Mouse (Mus musculus) heart, embryonic 16.5 days (tissue): ENCODE measurements around the gene Lrba. TPM values are rescaled to one million over a fixed set of nuclear protein-coding genes. Genes with fewer than 3 reads are reported as not detected.

Source experiments
- ATAC-seq: fragments of 200-750 bp; cut with Nextera tagmentation; replicated peaks from 2 replicates; pipeline ENCODE4 v1.8.0; 2017; ENCODE audit warnings: moderate number of reproducible peaks; ENCODE audit not compliant: insufficient read depth, low FRiP score; ENCODE audit errors: extremely low read depth
- H3K27ac ChIP-seq: fragments of 300-500 bp; sonication (generic); 2 replicates; pipeline ENCODE4 v1.5.1; 2014; ENCODE audit warnings: mild to moderate bottlenecking, low read length, control low read depth, moderate library complexity
- H3K27me3 ChIP-seq: fragments of 300-500 bp; sonication (generic); 2 replicates; pipeline ENCODE4 v1.6.1; 2014; ENCODE audit warnings: low read length, mixed read lengths; ENCODE audit not compliant: control insufficient read depth, insufficient read depth
- H3K36me3 ChIP-seq: fragments of 300-500 bp; sonication (generic); 2 replicates; pipeline ENCODE4 v1.6.1; 2014; ENCODE audit not compliant: control insufficient read depth, insufficient read depth
- H3K4me1 ChIP-seq: fragments of 300-500 bp; sonication (generic); 2 replicates; pipeline ENCODE4 v1.6.1; 2014; ENCODE audit warnings: low read length, mixed read lengths; ENCODE audit not compliant: control insufficient read depth, insufficient read depth
- H3K4me2 ChIP-seq: fragments of 300-500 bp; sonication (generic); 2 replicates; pipeline ENCODE4 v1.6.1; 2014; ENCODE audit warnings: low read depth, mild to moderate bottlenecking, control low read depth, low read length
- H3K4me3 ChIP-seq: fragments of 300-500 bp; sonication (generic); 2 replicates; pipeline ENCODE4 v1.5.1; 2014; ENCODE audit warnings: mild to moderate bottlenecking, control low read depth, low read length
- H3K9ac ChIP-seq: fragments of 300-500 bp; sonication (generic); 2 replicates; pipeline ENCODE4 v1.6.1; 2014; ENCODE audit warnings: low read length, control low read depth
- H3K9me3 ChIP-seq: fragments of 300-500 bp; sonication (generic); replicated peaks from 2 replicates; pipeline ENCODE4 v1.6.1; 2016; ENCODE audit warnings: low read length; ENCODE audit not compliant: control insufficient read depth
- WGBS: fragments of 180-500 bp; shearing (Covaris S2); extraction: QIAGEN DNeasy Blood & Tissue Kit; methylation state at CpG from one replicate; pipeline ENCODE4 v1.1.7; 2014; 5-methylcytosine and 5-hydroxymethylcytosine counted together
- polyA plus RNA-seq: library from polyadenylated mRNA; unstranded; fragments of >200 nt; fragmentation: Nextera tagmentation; extraction: Ambion mirVana; gene quantifications from 2 replicates; pipeline ENCODE4 v1.2.1, GENCODE M21; 2015

Gene Lrba
- polyA plus RNA-seq, 1 experiment from 2014 or later = 1.7 TPM

DNA sequence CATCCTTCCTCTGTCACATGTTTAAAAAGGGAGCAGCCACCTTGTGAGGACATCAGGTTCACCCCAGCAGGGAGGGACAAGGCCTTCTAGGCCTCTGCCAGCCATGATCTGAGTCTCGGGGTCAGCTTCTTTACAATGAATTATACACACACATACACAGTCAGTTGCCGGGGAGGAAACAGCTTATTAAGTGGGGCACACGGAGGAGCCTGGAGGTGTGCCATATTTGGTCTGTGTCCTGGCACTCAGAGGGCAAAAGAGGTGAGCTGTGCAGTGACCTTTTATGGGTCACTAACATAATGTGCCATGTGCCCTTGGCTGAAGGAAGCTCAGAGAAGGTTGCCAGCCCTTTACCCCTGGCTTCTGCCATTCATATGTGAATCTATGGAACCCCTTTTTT, 596.9 kb downstream of the Lrba start:
- no peaks in the 10 kb centered on the region for H3K27me3 ChIP-seq
- WGBS = 64% methylated on average over 3 of the region's 3 CpGs

DNA sequence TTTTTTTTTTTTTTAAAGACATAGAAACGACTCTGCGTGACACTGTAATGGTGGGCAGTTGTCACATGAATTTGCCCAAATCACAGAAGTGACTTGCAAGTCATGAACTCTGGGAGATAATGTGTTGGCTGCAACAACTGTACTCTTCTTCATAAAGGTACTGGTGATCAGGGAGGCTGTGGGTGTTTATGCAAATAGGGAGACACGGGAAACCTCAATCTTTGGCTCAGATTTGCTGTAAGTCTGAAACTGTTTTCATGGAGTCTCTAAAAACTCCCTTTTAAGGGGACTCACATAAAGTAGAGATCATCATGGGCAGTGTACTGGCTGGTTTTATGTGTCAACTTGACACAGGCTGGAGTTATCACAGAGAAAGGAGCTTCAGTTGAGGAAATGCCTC, 603.0 kb downstream of the Lrba start:
- no peaks in the 10 kb centered on the region for H3K4me1 ChIP-seq
- H3K27ac ChIP-seq = no peak overlapping the region
- H3K36me3 ChIP-seq = no peaks in the 10 kb centered on the region
- no peak overlapping the region for H3K4me3 ChIP-seq
- no peaks in the 10 kb centered on the region for H3K9me3 ChIP-seq
- no peak for ATAC-seq
- no peaks in the 10 kb centered on the region for H3K27me3 ChIP-seq
- 76% methylated on average over 3 of the region's 3 CpGs for WGBS
- no peak overlapping the region for H3K4me2 ChIP-seq
- H3K9ac ChIP-seq = no peak overlapping the region

More for the DNA sequence above, 596.9 kb downstream of the Lrba start:
- H3K27ac ChIP-seq = no peak overlapping the region
- no peaks in the 10 kb centered on the region for H3K9me3 ChIP-seq
- no peak overlapping the region for H3K4me3 ChIP-seq
- H3K4me1 ChIP-seq = no peaks in the 10 kb centered on the region
- no peak for ATAC-seq
- no peak overlapping the region for H3K9ac ChIP-seq
- H3K36me3 ChIP-seq = no peaks in the 10 kb centered on the region
- no peak overlapping the region for H3K4me2 ChIP-seq

DNA sequence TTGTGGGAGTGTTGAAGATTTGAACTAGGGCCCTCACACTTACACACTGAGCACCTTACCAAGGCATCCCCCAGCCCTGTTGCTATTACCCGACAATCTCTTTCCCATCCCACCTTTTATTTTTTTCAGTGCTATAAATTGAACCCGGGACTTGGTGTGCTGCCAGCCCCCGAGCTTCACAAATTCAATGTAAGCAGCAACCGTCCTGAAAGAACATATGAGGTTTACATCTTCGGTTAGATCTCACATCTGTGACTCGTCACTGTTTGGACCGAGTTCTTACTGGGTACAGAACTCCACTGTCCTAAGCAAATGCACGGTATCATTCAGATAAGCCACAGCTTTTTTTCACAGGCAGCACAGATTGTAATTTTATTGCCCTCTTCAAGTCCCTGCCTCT, 607.6 kb downstream of the Lrba start:
- H3K9ac ChIP-seq = no peak overlapping the region
- no peaks in the 10 kb centered on the region for H3K27me3 ChIP-seq
- 60% methylated on average over 8 of the region's 8 CpGs for WGBS
- ATAC-seq = no peak
- H3K4me1 ChIP-seq = no peaks in the 10 kb centered on the region
- no peaks in the 10 kb centered on the region for H3K36me3 ChIP-seq
- H3K4me3 ChIP-seq = no peak overlapping the region
- no peak overlapping the region for H3K27ac ChIP-seq
- no peak overlapping the region for H3K4me2 ChIP-seq
- no peaks in the 10 kb centered on the region for H3K9me3 ChIP-seq

Other genes with a start within 250 kb of the Lrba start
- not detected in 2 replicates for gene Prss48, start 222.2 kb upstream of the Lrba start, polyA plus RNA-seq
- gene Rps3a1, start 82.0 kb upstream of the Lrba start, polyA plus RNA-seq = 708 and 795 TPM in 2 replicates